Mouse (Mus musculus) neural tube, embryonic 12.5 days (tissue): ENCODE data around the gene Hoxa10. TPM values are rescaled to one million over a fixed set of nuclear protein-coding genes. Genes with fewer than 3 reads are reported as not detected.

ENCODE experiments used
- ATAC-seq: fragments of 200-750 bp; cut with Nextera tagmentation; 2 replicates; pipeline ENCODE4 v1.8.0; 2017; ENCODE audit warnings: low read depth, mild to moderate bottlenecking, moderate TSS enrichment, moderate library complexity; ENCODE audit not compliant: low FRiP score
- H3K27ac ChIP-seq: fragments of 300-500 bp; sonication (generic); 2 replicates; pipeline ENCODE4 v1.5.1; 2016
- H3K27me3 ChIP-seq: fragments of 300-500 bp; sonication (generic); replicated peaks from 2 replicates; pipeline ENCODE4 v1.6.1; 2016; ENCODE audit warnings: mild to moderate bottlenecking
- H3K36me3 ChIP-seq: fragments of 300-500 bp; sonication (generic); 2 replicates; pipeline ENCODE4 v1.6.1; 2016; ENCODE audit warnings: mild to moderate bottlenecking
- H3K4me1 ChIP-seq: fragments of 300-500 bp; sonication (generic); 2 replicates; pipeline ENCODE4 v1.6.1; 2016
- H3K4me2 ChIP-seq: fragments of 300-500 bp; sonication (generic); replicated peaks from 2 replicates; pipeline ENCODE4 v1.6.1; 2016; ENCODE audit warnings: mild to moderate bottlenecking
- H3K4me3 ChIP-seq: fragments of 300-500 bp; sonication (generic); 2 replicates; pipeline ENCODE4 v1.5.1; 2016
- H3K9ac ChIP-seq: fragments of 300-500 bp; sonication (generic); 2 replicates; pipeline ENCODE4 v1.6.1; 2016; ENCODE audit warnings: mild to moderate bottlenecking
- H3K9me3 ChIP-seq: fragments of 300-500 bp; sonication (generic); 2 replicates; pipeline ENCODE4 v1.6.1; 2016; ENCODE audit warnings: mild to moderate bottlenecking
- whole genome bisulfite sequencing: fragments of 180-500 bp; shearing (Covaris S2); methylation state at CpG from one replicate; pipeline ENCODE4 v1.1.7; 2016; 5-methylcytosine and 5-hydroxymethylcytosine counted together
- polyA plus RNA-seq: library from polyadenylated mRNA; unstranded; fragments of >200 nt; fragmentation: Nextera tagmentation; extraction: Ambion mirVana; gene quantifications from 2 replicates; pipeline ENCODE4 v1.2.1, GENCODE M21; 2016

The Hoxa10 gene
- polyA plus RNA-seq, 1 experiment from 2014 or later: 108 TPM

GRCm38 (mm10) chr6:52208072-52208867 lies 32.4 kb downstream of the Hoxa10 start, which contains the start of gene Hoxa6:
Hoxa6 (minus strand) TSS chr6:52208722.
- Histone ChIP-seq H3K4me3 (peak within 1 kb of the TSS; percentile 92), H3K9me3 (no peaks in the 10 kb centered on the region), H3K27me3 (no peaks in the 10 kb centered on the region), H3K4me2 (peak within 1 kb of the TSS; percentile 99), H3K4me1 (peaks cover 41% of the 10 kb centered on the region), H3K36me3 (peaks cover 27% of the 10 kb centered on the region), H3K9ac (peak within 1 kb of the TSS; percentile 100), H3K27ac (peak within 1 kb of the TSS; percentile 99)
- ATAC-seq: no peak
- WGBS: under 1% methylated on average over 47 of the region's 47 CpGs

DNA sequence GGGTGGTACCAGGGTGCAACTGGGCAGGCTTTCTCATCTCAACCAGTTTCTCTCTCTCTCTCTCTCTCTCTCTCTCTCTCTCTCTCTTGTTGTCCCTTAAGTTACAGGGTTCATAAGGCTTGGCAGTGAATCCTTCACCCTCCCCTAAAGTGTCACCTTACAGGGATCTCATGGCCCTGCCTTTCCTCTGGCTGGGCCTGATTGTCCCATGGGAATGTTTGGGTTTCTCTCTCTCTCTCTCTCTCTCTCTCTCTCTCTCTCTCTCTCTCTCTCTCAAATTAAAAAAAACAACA lies 33.0 kb downstream of the Hoxa10 start:
- Histone ChIP-seq H3K4me3 (peak overlapping the region; percentile 92), H3K36me3 (peaks cover 32% of the 10 kb centered on the region), H3K9ac (peak overlapping the region; percentile 100), H3K9me3 (no peaks in the 10 kb centered on the region), H3K27ac (peak overlapping the region; percentile 99), H3K27me3 (no peaks in the 10 kb centered on the region), H3K4me1 (peaks cover 47% of the 10 kb centered on the region), H3K4me2 (peak overlapping the region; percentile 99)
- ATAC-seq: no peak

DNA sequence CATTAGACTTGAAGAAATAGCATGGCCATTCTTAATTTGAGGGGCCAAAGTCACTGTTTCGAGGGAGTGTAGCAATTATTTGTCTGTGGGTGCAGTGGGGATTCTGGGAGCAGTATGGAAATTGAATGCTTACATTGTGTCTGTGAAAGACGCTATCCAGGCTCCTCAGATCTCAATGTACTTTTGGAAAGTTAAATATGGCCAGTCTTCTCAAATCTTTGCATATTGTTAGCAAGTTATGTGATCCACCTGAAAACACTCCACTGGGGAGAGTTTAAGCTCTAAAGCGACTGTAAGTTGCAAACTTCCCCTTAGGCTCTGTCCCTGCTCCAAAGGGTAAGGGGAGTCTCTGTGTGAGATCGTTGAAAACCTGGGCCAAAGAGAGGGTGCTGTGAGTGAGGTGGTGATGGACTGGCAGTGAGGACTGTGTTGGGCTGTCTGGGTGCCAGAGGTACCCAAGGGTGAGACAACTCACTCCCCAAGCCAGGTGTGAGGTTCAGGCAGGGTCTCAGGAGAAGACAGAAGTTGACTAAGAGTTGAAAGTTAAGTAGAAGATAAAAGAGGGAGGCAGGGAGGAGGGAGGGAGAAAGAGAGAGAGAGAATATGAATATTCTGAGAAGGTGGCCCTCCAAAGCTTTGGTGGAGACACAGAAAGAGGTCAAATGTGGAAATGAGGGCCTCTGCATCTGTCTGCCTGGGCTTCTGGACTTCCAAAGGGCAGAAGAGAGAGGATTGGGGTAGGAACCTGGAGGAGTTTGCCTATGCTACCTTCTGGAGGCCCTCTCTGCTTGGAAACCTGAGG lies 33.6 kb downstream of the Hoxa10 start:
- Histone ChIP-seq H3K27ac (peak overlapping the region; percentile 99), H3K4me3 (peak overlapping the region; percentile 92), H3K9me3 (no peaks in the 10 kb centered on the region), H3K9ac (peak overlapping the region; percentile 100), H3K27me3 (no peaks in the 10 kb centered on the region), H3K4me1 (peaks cover 52% of the 10 kb centered on the region), H3K4me2 (peak overlapping the region; percentile 99), H3K36me3 (peaks cover 36% of the 10 kb centered on the region)
- 3% methylated on average over 4 of the region's 4 CpGs for WGBS
- ATAC-seq: no peak

- H3K4me3 ChIP-seq: peak overlapping the region; percentile 92
- ATAC-seq: no peak
These were observed 34.7 kb downstream of the Hoxa10 start for GRCm38 (mm10) chr6:52205638-52206621.

DNA sequence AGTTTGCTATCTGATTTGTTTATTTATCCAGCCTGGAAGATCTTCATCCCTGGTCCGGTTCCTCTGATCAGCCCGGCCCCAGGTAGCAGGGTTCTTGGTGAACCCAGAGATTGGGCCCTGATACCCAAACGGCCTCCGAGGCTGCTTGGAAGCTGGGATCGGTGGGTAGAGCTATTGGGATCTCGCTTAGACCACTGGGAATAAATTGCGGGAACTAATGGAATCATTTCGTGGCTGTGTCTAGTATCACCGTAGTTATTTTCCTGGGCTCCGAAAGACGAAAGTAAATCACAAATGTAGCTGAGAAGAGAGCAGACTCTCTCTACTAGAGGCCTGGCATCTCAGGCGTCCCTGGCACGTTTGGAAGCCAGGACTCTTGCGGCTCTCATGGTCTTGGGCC lies 35.4 kb downstream of the Hoxa10 start:
- peak overlapping the region; percentile 99 for H3K4me2 ChIP-seq
- 1% methylated on average over 14 of the region's 14 CpGs for WGBS
- H3K27ac ChIP-seq: peak overlapping the region; percentile 99
- ATAC-seq: no peak
- no peaks in the 10 kb centered on the region for H3K27me3 ChIP-seq
- no peaks in the 10 kb centered on the region for H3K9me3 ChIP-seq
- peaks cover 69% of the 10 kb centered on the region for H3K4me1 ChIP-seq
- peak overlapping the region; percentile 100 for H3K9ac ChIP-seq
- peak overlapping the region; percentile 92 for H3K4me3 ChIP-seq
- H3K36me3 ChIP-seq: peaks cover 48% of the 10 kb centered on the region

More at GRCm38 (mm10) chr6:52205638-52206621, 34.7 kb downstream of the Hoxa10 start:
- Histone ChIP-seq H3K9ac (peak overlapping the region; percentile 100), H3K4me2 (peak overlapping the region; percentile 99), H3K36me3 (peaks cover 44% of the 10 kb centered on the region), H3K27ac (peak overlapping the region; percentile 99), H3K4me1 (peaks cover 62% of the 10 kb centered on the region), H3K27me3 (no peaks in the 10 kb centered on the region), H3K9me3 (no peaks in the 10 kb centered on the region)
- 1% methylated on average over 55 of the region's 55 CpGs for WGBS

- peak within 1 kb of the TSS; percentile 99 for H3K4me2 ChIP-seq
- H3K36me3 ChIP-seq: peaks cover 48% of the 10 kb centered on the region
- under 1% methylated on average over 65 of the region's 65 CpGs for WGBS
- ATAC-seq: peak; percentile 55
- H3K9me3 ChIP-seq: no peaks in the 10 kb centered on the region
- H3K4me1 ChIP-seq: peaks cover 78% of the 10 kb centered on the region
- H3K27ac ChIP-seq: peak within 1 kb of the TSS; percentile 99
- H3K27me3 ChIP-seq: no peaks in the 10 kb centered on the region
- peak within 1 kb of the TSS; percentile 100 for H3K9ac ChIP-seq
- peak within 1 kb of the TSS; percentile 92 for H3K4me3 ChIP-seq
These were observed 36.5 kb downstream of the Hoxa10 start, which contains the start of gene Hoxa5 for GRCm38 (mm10) chr6:52204050-52204752. Hoxa5 (minus strand) TSS chr6:52204587.

GRCm38 (mm10) chr6:52203371-52204049 lies 37.1 kb downstream of the Hoxa10 start:
- peak overlapping the region; percentile 99 for H3K4me2 ChIP-seq
- peaks cover 82% of the 10 kb centered on the region for H3K4me1 ChIP-seq
- H3K27me3 ChIP-seq: no peaks in the 10 kb centered on the region
- peaks cover 48% of the 10 kb centered on the region for H3K36me3 ChIP-seq
- H3K4me3 ChIP-seq: peak overlapping the region; percentile 92
- H3K9me3 ChIP-seq: no peaks in the 10 kb centered on the region
- under 1% methylated on average over 46 of the region's 46 CpGs for WGBS
- H3K27ac ChIP-seq: peak overlapping the region; percentile 99
- peak; percentile 49 for ATAC-seq
- H3K9ac ChIP-seq: peak overlapping the region; percentile 100

DNA sequence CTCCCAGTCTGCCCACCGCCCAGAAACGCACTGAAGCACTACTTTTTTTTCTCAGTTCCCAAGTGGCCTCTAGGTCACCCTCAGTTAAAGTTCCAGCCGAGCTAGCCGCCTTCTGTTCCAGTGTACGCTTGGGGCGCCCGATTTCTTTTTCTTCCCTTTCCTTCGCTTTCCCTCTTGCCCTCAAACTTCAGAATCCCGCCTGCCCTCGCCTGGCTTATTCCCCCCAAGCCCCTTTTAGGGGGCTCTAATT lies 37.6 kb downstream of the Hoxa10 start:
- Histone ChIP-seq H3K27me3 (no peaks in the 10 kb centered on the region), H3K36me3 (peaks cover 48% of the 10 kb centered on the region), H3K9me3 (no peaks in the 10 kb centered on the region), H3K27ac (peak overlapping the region; percentile 99), H3K9ac (peak overlapping the region; percentile 100), H3K4me2 (peak overlapping the region; percentile 99), H3K4me1 (peaks cover 83% of the 10 kb centered on the region), H3K4me3 (peak overlapping the region; percentile 92)
- 2% methylated on average over 10 of the region's 10 CpGs for WGBS
- no peak for ATAC-seq

- H3K4me2 ChIP-seq: peak overlapping the region; percentile 99
- H3K27ac ChIP-seq: peak overlapping the region; percentile 99
- no peak for ATAC-seq
- 3% methylated on average over 22 of the region's 22 CpGs for WGBS
- H3K4me3 ChIP-seq: peak overlapping the region; percentile 92
- H3K36me3 ChIP-seq: peaks cover 48% of the 10 kb centered on the region
- H3K9ac ChIP-seq: peak overlapping the region; percentile 100
- no peaks in the 10 kb centered on the region for H3K27me3 ChIP-seq
- H3K9me3 ChIP-seq: no peaks in the 10 kb centered on the region
- H3K4me1 ChIP-seq: peaks cover 84% of the 10 kb centered on the region
These were observed 38.1 kb downstream of the Hoxa10 start for GRCm38 (mm10) chr6:52202362-52203120.

- H3K4me2 ChIP-seq: peak overlapping the region; percentile 99
- no peaks in the 10 kb centered on the region for H3K9me3 ChIP-seq
- H3K4me1 ChIP-seq: peaks cover 84% of the 10 kb centered on the region
- 4% methylated on average over 1 of the region's 1 CpGs for WGBS
- H3K36me3 ChIP-seq: peaks cover 45% of the 10 kb centered on the region
- peak overlapping the region; percentile 100 for H3K9ac ChIP-seq
- peak overlapping the region; percentile 80 for H3K27ac ChIP-seq
- no peak for ATAC-seq
- H3K27me3 ChIP-seq: no peaks in the 10 kb centered on the region
- H3K4me3 ChIP-seq: peak overlapping the region; percentile 41
These were observed 39.4 kb downstream of the Hoxa10 start for GRCm38 (mm10) chr6:52201269-52201668.
